Mouse (Mus musculus): ENCODE results near the gene Osmr. TPM values are rescaled to one million over a fixed set of nuclear protein-coding genes. Genes with fewer than 3 reads are reported as not detected.

Gene Osmr
- polyA plus RNA-seq, 1 experiment from 2014 or later = 0.78 TPM

Other genes starting within 250 kb of the Osmr start
- 21.2 and 21.5 TPM in 2 replicates for gene Rictor, start 166.6 kb downstream of the Osmr start, polyA plus RNA-seq (2015; fragmentation: Nextera tagmentation; extraction: Ambion mirVana)
- gene Lifr, start 215.6 kb upstream of the Osmr start, polyA plus RNA-seq (2015; fragmentation: Nextera tagmentation; extraction: Ambion mirVana) = 29.1 and 33.6 TPM in 2 replicates

All from liver, embryonic 16.5 days (tissue).